Mouse (Mus musculus): ENCODE measurements around the gene Stfa1. TPM values are rescaled to one million over a fixed set of nuclear protein-coding genes. Genes with fewer than 3 reads are reported as not detected.
"Not testable (repeated sequence)": the region's sequence is repeated elsewhere in the genome, so short reads cannot be mapped to it uniquely, and the experiment has no call there.

The Stfa1 gene
- 0.62 TPM in 1 of 2 replicates, not detected in the other for polyA plus RNA-seq (2015; fragmentation: Nextera tagmentation; extraction: Ambion mirVana)

DNA sequence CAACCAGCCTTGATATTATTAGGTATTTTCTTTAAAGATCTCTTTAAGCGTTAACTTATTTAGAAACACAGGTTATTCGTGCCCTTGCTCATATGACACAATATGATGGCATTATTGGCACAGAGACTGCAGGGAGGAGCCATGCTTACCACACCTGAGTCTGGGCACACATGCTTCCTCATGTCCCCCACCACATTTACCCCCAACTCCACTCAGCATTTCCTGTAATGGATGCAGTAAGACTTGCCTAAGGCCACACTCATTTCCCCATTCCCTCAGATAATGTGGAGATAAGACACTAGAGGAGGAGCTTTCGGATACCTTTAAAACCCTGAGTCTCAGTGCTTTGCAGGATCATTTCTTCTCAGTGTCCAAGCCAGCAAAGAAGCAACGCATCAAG lies at the start of gene Stfa1:
Gene Stfa1 (plus strand): TSS at position 156 of the 400 bp plus-strand sequence.
- 87% methylated on average over 4 of the region's 4 CpGs for WGBS
- not testable (repeated sequence) for H3K27me3 ChIP-seq (replicated peaks; ENCODE audit: control insufficient read depth, insufficient read depth, low read length); H3K4me1 ChIP-seq (replicated peaks; ENCODE audit: control insufficient read depth, insufficient read depth, low read length); H3K36me3 ChIP-seq (ENCODE audit: control insufficient read depth, insufficient read depth); H3K27ac ChIP-seq (ENCODE audit: low read length); H3K9ac ChIP-seq (replicated peaks; ENCODE audit: low read depth, low read length); H3K9me3 ChIP-seq (ENCODE audit: control insufficient read depth, low read length); H3K4me3 ChIP-seq (replicated peaks; ENCODE audit: low read length); H3K4me2 ChIP-seq (ENCODE audit: low read length); ATAC-seq

DNA sequence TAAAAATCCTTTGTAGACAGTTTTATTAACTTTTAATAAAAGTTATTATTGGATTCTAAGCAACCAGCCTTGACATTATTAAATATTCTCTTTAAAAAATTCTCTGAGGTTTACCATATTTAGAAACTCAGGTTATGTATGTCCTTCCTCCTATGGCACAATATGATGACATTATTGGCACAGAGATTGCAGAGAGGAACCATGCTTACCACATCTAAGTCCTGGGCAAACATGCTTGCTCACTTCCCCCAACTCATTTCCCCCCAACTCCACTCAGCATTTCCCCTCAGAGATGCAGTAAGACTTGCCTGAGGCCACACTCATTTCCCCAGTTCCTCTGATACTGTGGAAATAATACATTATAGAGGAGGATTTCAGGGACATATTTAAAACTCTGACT lies 16.2 kb upstream of the Stfa1 start:
- not testable (repeated sequence) for H3K4me1 ChIP-seq (replicated peaks; ENCODE audit: control insufficient read depth, insufficient read depth, low read length); H3K4me3 ChIP-seq (replicated peaks; ENCODE audit: low read length); H3K27ac ChIP-seq (ENCODE audit: low read length); H3K9ac ChIP-seq (replicated peaks; ENCODE audit: low read depth, low read length); H3K9me3 ChIP-seq (ENCODE audit: control insufficient read depth, low read length); H3K27me3 ChIP-seq (replicated peaks; ENCODE audit: control insufficient read depth, insufficient read depth, low read length); H3K36me3 ChIP-seq (ENCODE audit: control insufficient read depth, insufficient read depth); ATAC-seq; H3K4me2 ChIP-seq (ENCODE audit: low read length)

DNA sequence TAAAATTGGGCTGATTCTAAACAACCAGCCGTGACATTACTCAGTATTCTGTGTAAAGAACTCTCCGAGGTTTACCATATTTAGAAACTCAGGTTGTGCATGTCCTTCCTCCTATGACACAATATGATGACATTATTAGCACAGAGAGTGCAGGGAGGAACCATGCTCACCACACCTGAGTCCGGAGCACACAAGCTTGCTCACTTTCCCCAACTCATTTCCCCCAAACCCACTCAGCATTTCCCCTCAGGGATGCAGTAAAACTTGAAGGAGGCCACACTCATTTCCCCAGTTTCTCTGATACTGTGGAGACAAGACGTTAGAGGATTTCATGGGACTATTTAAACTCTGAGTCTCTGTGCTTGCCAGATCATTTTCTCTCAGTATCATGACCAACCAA lies 12.4 kb downstream of the Stfa1 start:
- Histone ChIP-seq H3K9me3 (ENCODE audit: control insufficient read depth, low read length) (no peaks in the 10 kb centered on the region), H3K4me3 (replicated peaks; ENCODE audit: low read length) (no peak overlapping the region), H3K36me3 (ENCODE audit: control insufficient read depth, insufficient read depth) (no peaks in the 10 kb centered on the region), H3K27ac (ENCODE audit: low read length) (no peak overlapping the region), H3K27me3 (replicated peaks; ENCODE audit: control insufficient read depth, insufficient read depth, low read length) (no peaks in the 10 kb centered on the region), H3K4me1 (replicated peaks; ENCODE audit: control insufficient read depth, insufficient read depth, low read length) (no peaks in the 10 kb centered on the region), H3K9ac (replicated peaks; ENCODE audit: low read depth, low read length) (no peak overlapping the region), H3K4me2 (ENCODE audit: low read length) (no peak overlapping the region)
- WGBS, result 84% methylated on average over 4 of the region's 4 CpGs
- ATAC-seq, result no peak

GRCm38 (mm10) chr16:36307631-36308030 lies 30.9 kb downstream of the Stfa1 start:
- Histone ChIP-seq H3K27me3 (replicated peaks; ENCODE audit: control insufficient read depth, insufficient read depth, low read length) (no peaks in the 10 kb centered on the region), H3K9ac (replicated peaks; ENCODE audit: low read depth, low read length) (no peak overlapping the region), H3K9me3 (ENCODE audit: control insufficient read depth, low read length) (no peaks in the 10 kb centered on the region), H3K36me3 (ENCODE audit: control insufficient read depth, insufficient read depth) (no peaks in the 10 kb centered on the region), H3K4me3 (replicated peaks; ENCODE audit: low read length) (no peak overlapping the region), H3K27ac (ENCODE audit: low read length) (no peak overlapping the region), H3K4me1 (replicated peaks; ENCODE audit: control insufficient read depth, insufficient read depth, low read length) (no peaks in the 10 kb centered on the region), H3K4me2 (ENCODE audit: low read length) (no peak overlapping the region)
- WGBS, result 87% methylated on average over 4 of the region's 4 CpGs
- ATAC-seq, result no peak

GRCm38 (mm10) chr16:36316111-36316510 lies 39.4 kb downstream of the Stfa1 start:
- H3K27me3 ChIP-seq (replicated peaks; ENCODE audit: control insufficient read depth, insufficient read depth, low read length); H3K4me3 ChIP-seq (replicated peaks; ENCODE audit: low read length); H3K9me3 ChIP-seq (ENCODE audit: control insufficient read depth, low read length); H3K4me1 ChIP-seq (replicated peaks; ENCODE audit: control insufficient read depth, insufficient read depth, low read length); H3K36me3 ChIP-seq (ENCODE audit: control insufficient read depth, insufficient read depth); H3K9ac ChIP-seq (replicated peaks; ENCODE audit: low read depth, low read length); H3K27ac ChIP-seq (ENCODE audit: low read length); ATAC-seq; H3K4me2 ChIP-seq (ENCODE audit: low read length): not testable (repeated sequence)
- 85% methylated on average over 6 of the region's 6 CpGs for WGBS

DNA sequence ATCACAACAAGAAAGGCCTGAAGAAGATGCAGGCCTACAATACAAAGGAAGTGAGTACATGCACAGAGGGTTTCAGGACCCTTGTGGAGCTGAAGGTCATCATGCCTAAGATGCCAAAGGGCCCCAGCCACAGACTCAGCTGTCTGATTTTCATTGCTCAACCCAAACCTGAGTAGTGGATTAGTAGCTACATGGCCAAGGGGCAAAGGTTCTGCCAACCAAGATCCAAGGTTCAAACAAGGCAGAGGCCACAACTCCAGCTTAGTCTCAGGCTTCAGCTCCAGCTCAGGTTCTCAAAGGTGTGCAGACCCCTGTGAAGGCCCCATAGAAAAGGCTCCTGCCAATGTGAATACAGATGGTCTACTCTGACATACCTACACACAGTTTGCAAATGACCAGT lies 42.5 kb downstream of the Stfa1 start:
- no peak overlapping the region for H3K27ac ChIP-seq (ENCODE audit: low read length)
- no peak overlapping the region for H3K4me2 ChIP-seq (ENCODE audit: low read length)
- no peaks in the 10 kb centered on the region for H3K4me1 ChIP-seq (replicated peaks; ENCODE audit: control insufficient read depth, insufficient read depth, low read length)
- no peak overlapping the region for H3K4me3 ChIP-seq (replicated peaks; ENCODE audit: low read length)
- ATAC-seq, result no peak
- H3K36me3 ChIP-seq (ENCODE audit: control insufficient read depth, insufficient read depth), result no peaks in the 10 kb centered on the region
- no peaks in the 10 kb centered on the region for H3K9me3 ChIP-seq (ENCODE audit: control insufficient read depth, low read length)
- no peaks in the 10 kb centered on the region for H3K27me3 ChIP-seq (replicated peaks; ENCODE audit: control insufficient read depth, insufficient read depth, low read length)
- H3K9ac ChIP-seq (replicated peaks; ENCODE audit: low read depth, low read length), result no peak overlapping the region

- no peaks in the 10 kb centered on the region for H3K4me1 ChIP-seq (replicated peaks; ENCODE audit: control insufficient read depth, insufficient read depth, low read length)
- no peak within 1 kb of the TSS for H3K9ac ChIP-seq (replicated peaks; ENCODE audit: low read depth, low read length)
- no peaks in the 10 kb centered on the region for H3K9me3 ChIP-seq (ENCODE audit: control insufficient read depth, low read length)
- WGBS, result 83% methylated on average over 3 of the region's 3 CpGs
- no peaks in the 10 kb centered on the region for H3K27me3 ChIP-seq (replicated peaks; ENCODE audit: control insufficient read depth, insufficient read depth, low read length)
- H3K27ac ChIP-seq (ENCODE audit: low read length), result no peak within 1 kb of the TSS
- ATAC-seq, result no peak
- no peak within 1 kb of the TSS for H3K4me3 ChIP-seq (replicated peaks; ENCODE audit: low read length)
- no peaks in the 10 kb centered on the region for H3K36me3 ChIP-seq (ENCODE audit: control insufficient read depth, insufficient read depth)
- no peak within 1 kb of the TSS for H3K4me2 ChIP-seq (ENCODE audit: low read length)
Measured at GRCm38 (mm10) chr16:36334232-36334631, 57.5 kb downstream of the Stfa1 start, which contains the start of gene BC117090. BC117090 (minus strand) TSS chr16:36334332.

Other genes with a start within 250 kb of the Stfa1 start
- gene Wdr5b, start 235.8 kb upstream of the Stfa1 start, polyA plus RNA-seq (2015; fragmentation: Nextera tagmentation; extraction: Ambion mirVana), result 14.4 and 15.5 TPM in 2 replicates
- 144 and 171 TPM in 2 replicates for gene Fam162a, start 205.4 kb upstream of the Stfa1 start, polyA plus RNA-seq (2015; fragmentation: Nextera tagmentation; extraction: Ambion mirVana)
- 35.0 and 36.3 TPM in 2 replicates for gene Ccdc58, start 205.3 kb upstream of the Stfa1 start, polyA plus RNA-seq (2015; fragmentation: Nextera tagmentation; extraction: Ambion mirVana)
- not detected in 2 replicates for gene Csta1, start 145.7 kb upstream of the Stfa1 start, polyA plus RNA-seq (2015; fragmentation: Nextera tagmentation; extraction: Ambion mirVana)
- not detected in 2 replicates for gene Stfa2l1, start 120.1 kb upstream of the Stfa1 start, polyA plus RNA-seq (2015; fragmentation: Nextera tagmentation; extraction: Ambion mirVana)
- gene Gm5483, start 92.7 kb upstream of the Stfa1 start, polyA plus RNA-seq (2015; fragmentation: Nextera tagmentation; extraction: Ambion mirVana), result 0.96 TPM in 1 of 2 replicates, not detected in the other
- not detected in 2 replicates for gene Gm5416, start 66.5 kb upstream of the Stfa1 start, polyA plus RNA-seq (2015; fragmentation: Nextera tagmentation; extraction: Ambion mirVana)
- gene 2010005H15Rik, start 55.5 kb upstream of the Stfa1 start, polyA plus RNA-seq (2015; fragmentation: Nextera tagmentation; extraction: Ambion mirVana), result not detected in 2 replicates
- gene BC117090, start 57.4 kb downstream of the Stfa1 start, polyA plus RNA-seq (2015; fragmentation: Nextera tagmentation; extraction: Ambion mirVana), result not detected in 2 replicates
- gene BC100530, start 90.8 kb downstream of the Stfa1 start, polyA plus RNA-seq (2015; fragmentation: Nextera tagmentation; extraction: Ambion mirVana), result 1.2 TPM in 1 of 2 replicates, not detected in the other
- not detected in 2 replicates for gene Stfa2, start 131.5 kb downstream of the Stfa1 start, polyA plus RNA-seq (2015; fragmentation: Nextera tagmentation; extraction: Ambion mirVana)
- gene Stfa3, start 178.4 kb downstream of the Stfa1 start, polyA plus RNA-seq (2015; fragmentation: Nextera tagmentation; extraction: Ambion mirVana), result 0.72 TPM in 1 of 2 replicates, not detected in the other

All from forebrain, embryonic 16.5 days (tissue).